ENCODE assay signal across 8 mouse cellular contexts in the genomic region with DNA sequence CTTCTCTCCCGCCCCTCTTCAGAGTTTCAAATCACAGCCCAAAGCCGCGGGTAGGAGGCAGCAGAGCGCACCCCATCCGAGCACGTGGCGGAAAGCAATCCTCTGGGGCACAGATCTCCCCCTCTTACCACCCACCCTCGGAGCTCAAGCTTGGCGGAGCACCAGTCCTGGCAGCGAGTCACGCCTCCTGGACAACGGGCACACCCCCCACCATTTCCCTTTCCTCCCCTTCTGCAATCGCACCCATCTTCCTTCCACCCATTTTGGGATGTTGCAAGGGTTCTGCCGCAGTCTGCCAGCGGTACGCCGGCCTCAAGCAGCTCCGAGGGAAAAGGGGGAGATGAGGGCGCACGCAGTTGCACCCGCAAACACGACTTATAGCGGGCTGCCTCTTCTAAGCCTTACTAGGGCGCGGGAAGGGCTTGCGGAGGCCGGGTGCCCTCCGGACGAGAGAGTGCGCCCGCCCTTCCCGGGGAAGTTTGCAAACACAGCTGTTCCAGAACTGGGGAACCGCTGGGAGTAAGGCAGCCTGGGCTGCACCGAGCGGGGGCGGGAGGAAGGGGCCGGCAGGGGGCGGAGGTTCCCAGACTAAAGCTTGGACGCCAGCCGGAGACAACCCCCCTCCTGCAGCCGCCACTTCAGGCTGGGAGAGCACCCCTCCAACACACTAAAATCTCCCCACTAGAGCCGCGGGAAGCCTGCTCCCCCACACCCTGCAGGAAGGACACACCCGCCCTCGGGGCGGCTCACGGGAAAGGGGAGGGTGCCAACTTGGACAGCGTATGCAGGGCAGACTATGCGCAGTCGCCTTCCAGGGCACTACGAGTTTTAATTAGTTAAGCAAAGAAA. TPM values are rescaled to one million over a fixed set of nuclear protein-coding genes. Genes with fewer than 3 reads are reported as not detected.
DNase-seq lines count a peak whose midpoint lies in the region; ATAC-seq and TF ChIP-seq lines count a peak whose summit lies in the region.

No protein-coding gene starts in this region.

- H3K27me3 ChIP-seq in embryonic facial prominence, embryonic 13.5 days: peaks cover 3% of the 10 kb centered on the region; the same call in 1 of the 2 replicates
- no peaks in the 10 kb centered on the region for H3K27me3 ChIP-seq in limb, embryonic 13.5 days
- peaks cover 23% of the 10 kb centered on the region for H3K27me3 ChIP-seq in midbrain, embryonic 13.5 days
- H3K27me3 ChIP-seq in spleen, adult 2 months (ENCODE audit: control insufficient read depth, insufficient read depth, low read length): peaks cover 19% of the 10 kb centered on the region

- TF ChIP-seq CTCF in spleen, adult 2 months (IDR thresholded peaks at IDR 0.05; ENCODE audit: extremely low read depth, insufficient read depth, insufficient read length, insufficient replicate concordance): no peak

- ATAC-seq in embryonic facial prominence, embryonic 13.5 days (ENCODE audit: insufficient number of reproducible peaks, insufficient read depth, low FRiP score, low TSS enrichment, low read depth): peak; percentile 56
- ATAC-seq in limb, embryonic 13.5 days (ENCODE audit: low FRiP score, low read depth): peak; percentile 33
- peak; percentile 31 for ATAC-seq in midbrain, embryonic 13.5 days
- no peak for ATAC-seq in activated CD4-positive, CD25-positive, alpha-beta regulatory T cell, adult 4 months

- H3K36me3 ChIP-seq in embryonic facial prominence, embryonic 13.5 days: peaks cover 5% of the 10 kb centered on the region; the same call in 1 of the 2 replicates
- H3K36me3 ChIP-seq in limb, embryonic 13.5 days: no peaks in the 10 kb centered on the region
- no peaks in the 10 kb centered on the region for H3K36me3 ChIP-seq in midbrain, embryonic 13.5 days
- H3K36me3 ChIP-seq in spleen, adult 2 months (ENCODE audit: control insufficient read depth, insufficient read depth, low read length): no peaks in the 10 kb centered on the region

- peak overlapping the region; percentile 99 for H3K27ac ChIP-seq in embryonic facial prominence, embryonic 13.5 days
- peak overlapping the region; percentile 81 for H3K27ac ChIP-seq in limb, embryonic 13.5 days
- H3K27ac ChIP-seq in midbrain, embryonic 13.5 days: peak overlapping the region; percentile 76
- peak overlapping the region; percentile 63 for H3K27ac ChIP-seq in spleen, adult 2 months (ENCODE audit: insufficient read depth, low read length)

- peak overlapping the region; percentile 75 for H3K4me3 ChIP-seq in embryonic facial prominence, embryonic 13.5 days
- H3K4me3 ChIP-seq in limb, embryonic 13.5 days: peak overlapping the region; percentile 72
- H3K4me3 ChIP-seq in midbrain, embryonic 13.5 days (replicated peaks): peak overlapping the region; percentile 73
- H3K4me3 ChIP-seq in spleen, adult 2 months (ENCODE audit: extremely low read depth, insufficient read depth, insufficient read length): peak overlapping the region; percentile 52

- no peak for TF ChIP-seq POLR2A in spleen, adult 2 months (IDR thresholded peaks at IDR 0.05; ENCODE audit: low read depth, low read length)

- DNase-seq in adrenal gland, postnatal 4 days (ENCODE audit: low spot score in 2 of 2): peak; percentile 45 to 64
- DNase-seq in heart, adult 9 months (ENCODE audit: low spot score in 2 of 2): peak; percentile 85 to 89
- peak; percentile 77 for DNase-seq in kidney, adult 9 months
- peak in 1 of 2 experiments; percentile 12 for DNase-seq in spleen, adult 2 months (ENCODE audit: low read depth in 1 of 2, low spot score in 2 of 2)

- no peaks in the 10 kb centered on the region for H3K9me3 ChIP-seq in embryonic facial prominence, embryonic 13.5 days
- no peaks in the 10 kb centered on the region for H3K9me3 ChIP-seq in limb, embryonic 13.5 days
- no peaks in the 10 kb centered on the region for H3K9me3 ChIP-seq in midbrain, embryonic 13.5 days

- peak overlapping the region; percentile 92 for H3K9ac ChIP-seq in embryonic facial prominence, embryonic 13.5 days
- peak overlapping the region; percentile 84 for H3K9ac ChIP-seq in limb, embryonic 13.5 days
- H3K9ac ChIP-seq in midbrain, embryonic 13.5 days (replicated peaks): peak overlapping the region; percentile 86

- H3K4me2 ChIP-seq in embryonic facial prominence, embryonic 13.5 days: peak overlapping the region; percentile 87
- H3K4me2 ChIP-seq in limb, embryonic 13.5 days (replicated peaks): peak overlapping the region; percentile 93
- peak overlapping the region; percentile 98 for H3K4me2 ChIP-seq in midbrain, embryonic 13.5 days (replicated peaks)

- under 1% methylated on average over 51 of the region's 51 CpGs for WGBS in embryonic facial prominence, embryonic 13.5 days
- under 1% methylated on average over 51 of the region's 51 CpGs for WGBS in limb, embryonic 13.5 days
- under 1% methylated on average over 51 of the region's 51 CpGs for WGBS in midbrain, embryonic 13.5 days
- WGBS in spleen, adult 2 months: 1% methylated on average over 50 of the region's 51 CpGs

- H3K4me1 ChIP-seq in embryonic facial prominence, embryonic 13.5 days: peaks cover 43% of the 10 kb centered on the region
- H3K4me1 ChIP-seq in limb, embryonic 13.5 days: peaks cover 55% of the 10 kb centered on the region
- peaks cover 68% of the 10 kb centered on the region for H3K4me1 ChIP-seq in midbrain, embryonic 13.5 days (replicated peaks)
- H3K4me1 ChIP-seq in spleen, adult 2 months (ENCODE audit: control insufficient read depth, insufficient read depth, insufficient read length): no peaks in the 10 kb centered on the region; the same call in none of the 2 replicates

RNA-seq across cellular contexts. Expression of gene Jag1, which starts 2.0 kb away (rescaled TPM):
- total RNA-seq in adrenal gland, postnatal 4 days (2021): 10 to 100 TPM; 17.0 to 29.9 TPM
- 27.8 and 32.5 TPM in 2 replicates for polyA plus RNA-seq in embryonic facial prominence, embryonic 13.5 days (2015; fragmentation: Nextera tagmentation; extraction: Ambion mirVana)
- 18.8 and 19.2 TPM in 2 replicates for polyA plus RNA-seq in limb, embryonic 13.5 days (2015; fragmentation: Nextera tagmentation; extraction: Ambion mirVana)
- polyA plus RNA-seq in midbrain, embryonic 13.5 days (2015; fragmentation: Nextera tagmentation; extraction: Ambion mirVana): 22.1 and 27.4 TPM in 2 replicates
- 4.3 and 4.6 TPM in 2 replicates for polyA plus RNA-seq in spleen, adult 2 months (2012; rRNA removed)
- polyA plus RNA-seq in activated CD4-positive, CD25-positive, alpha-beta regulatory T cell, adult 4 months (2017; shearing (Covaris generic)): under 1 TPM; 0.17 to 0.24 TPM
